Mouse (Mus musculus) T-helper 17 cell (primary cell): ENCODE data around the gene Olig2.

Source experiments
- in situ Hi-C, 2 experiments: fragments of 300-600 bp; cut with MboI, MseI; formaldehyde crosslinking; loops; 1 replicate in 1 of 2; 2 replicates in 1 of 2; pipeline ENCODE4 v1.15.1; 2025; ENCODE audit warnings: high pct_unique_total_duplicates in 2 of 2

The Olig2 gene

GRCm38 (mm10) chr16:91225233-91226037, at the start of gene Olig2:
Olig2 (plus strand) TSS chr16:91225457.
- in situ Hi-C loops, result no loop called here

- in situ Hi-C loops, result no loop called here
Observed at GRCm38 (mm10) chr16:91175892-91176291, 49.4 kb upstream of the Olig2 start.

GRCm38 (mm10) chr16:91187046-91187445, 38.2 kb upstream of the Olig2 start:
- in situ Hi-C loops, result no loop called here

GRCm38 (mm10) chr16:91187662-91188061, 37.6 kb upstream of the Olig2 start:
- in situ Hi-C loops, result no loop called here

GRCm38 (mm10) chr16:91188304-91188703, 37.0 kb upstream of the Olig2 start:
- in situ Hi-C loops, result no loop called here

GRCm38 (mm10) chr16:91191233-91191632, 34.0 kb upstream of the Olig2 start:
- in situ Hi-C loops, result loop anchor here in 1 of 2 experiments (5.0 kb wide), 1 partner anchor 91 kb away; no protein-coding TSS in a partner anchor

GRCm38 (mm10) chr16:91191663-91192237, 33.5 kb upstream of the Olig2 start:
- in situ Hi-C loops, result loop anchor here in 1 of 2 experiments (5.0 kb wide), 1 partner anchor 91 kb away; no protein-coding TSS in a partner anchor

- in situ Hi-C loops, result loop anchor here in 1 of 2 experiments (5.0 kb wide), 1 partner anchor 89 kb away; no protein-coding TSS in a partner anchor
Observed at GRCm38 (mm10) chr16:91192672-91193354, 32.4 kb upstream of the Olig2 start.

GRCm38 (mm10) chr16:91199815-91200214, 25.4 kb upstream of the Olig2 start:
- in situ Hi-C loops, result no loop called here

- in situ Hi-C loops, result no loop called here
Observed at GRCm38 (mm10) chr16:91202989-91203388, 22.3 kb upstream of the Olig2 start.

GRCm38 (mm10) chr16:91206371-91206770, 18.9 kb upstream of the Olig2 start:
- in situ Hi-C loops, result no loop called here

- in situ Hi-C loops, result loop anchor here in 1 of 2 experiments (10.0 kb wide), 1 partner anchor 1192 kb away; no protein-coding TSS in a partner anchor
Observed at GRCm38 (mm10) chr16:91217077-91217476, 8.2 kb upstream of the Olig2 start.

GRCm38 (mm10) chr16:91217948-91218347, 7.3 kb upstream of the Olig2 start:
- in situ Hi-C loops, result loop anchor here in 1 of 2 experiments (10.0 kb wide), 1 partner anchor 1193 kb away; no protein-coding TSS in a partner anchor

- in situ Hi-C loops, result loop anchor here in 1 of 2 experiments (10.0 kb wide), 1 partner anchor 1194 kb away; no protein-coding TSS in a partner anchor
Observed at GRCm38 (mm10) chr16:91219246-91219645, 6.0 kb upstream of the Olig2 start.

- in situ Hi-C loops, result no loop called here
Observed at GRCm38 (mm10) chr16:91222171-91222642, 3.0 kb upstream of the Olig2 start.

GRCm38 (mm10) chr16:91222643-91223271, 2.5 kb upstream of the Olig2 start:
- in situ Hi-C loops, result no loop called here

- in situ Hi-C loops, result no loop called here
Observed at GRCm38 (mm10) chr16:91223327-91224067, 1.8 kb upstream of the Olig2 start.

GRCm38 (mm10) chr16:91224068-91224402, 1.2 kb upstream of the Olig2 start:
- in situ Hi-C loops, result no loop called here

- in situ Hi-C loops, result no loop called here
Observed at GRCm38 (mm10) chr16:91224481-91225232, 600 bp upstream of the Olig2 start.
